Mouse (Mus musculus): ENCODE measurements around the gene Ifna16. TPM values are rescaled to one million over a fixed set of nuclear protein-coding genes. Genes with fewer than 3 reads are reported as not detected.

The Ifna16 gene
- total RNA-seq (2021), result not detected
- long read RNA-seq, experiment 1, result 0 reads
- long read RNA-seq, experiment 2, result 0 reads

DNA sequence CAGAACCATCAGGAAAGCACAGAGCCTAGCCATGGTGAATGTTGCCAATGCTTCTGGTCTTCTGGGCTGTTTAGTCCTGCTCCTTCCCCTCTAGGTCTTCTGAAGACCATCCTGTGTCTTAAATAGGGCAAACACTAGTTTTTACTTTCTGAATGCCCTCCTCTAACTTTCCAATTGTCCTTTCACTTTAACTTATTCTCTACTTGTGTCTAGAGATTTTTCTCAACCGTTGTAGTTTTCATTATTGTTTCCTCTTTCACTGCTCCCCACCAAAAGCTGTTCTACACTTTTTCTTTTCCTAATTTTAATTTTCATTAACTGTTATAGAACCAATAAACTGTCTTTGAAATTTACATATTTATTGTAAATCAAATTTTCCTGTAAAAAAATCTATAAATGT lies at the start of gene Ifna16:
Ifna16 (minus strand) TSS at position 101 of the 400 bp plus-strand sequence.
- DNase-seq, result no peak

DNA sequence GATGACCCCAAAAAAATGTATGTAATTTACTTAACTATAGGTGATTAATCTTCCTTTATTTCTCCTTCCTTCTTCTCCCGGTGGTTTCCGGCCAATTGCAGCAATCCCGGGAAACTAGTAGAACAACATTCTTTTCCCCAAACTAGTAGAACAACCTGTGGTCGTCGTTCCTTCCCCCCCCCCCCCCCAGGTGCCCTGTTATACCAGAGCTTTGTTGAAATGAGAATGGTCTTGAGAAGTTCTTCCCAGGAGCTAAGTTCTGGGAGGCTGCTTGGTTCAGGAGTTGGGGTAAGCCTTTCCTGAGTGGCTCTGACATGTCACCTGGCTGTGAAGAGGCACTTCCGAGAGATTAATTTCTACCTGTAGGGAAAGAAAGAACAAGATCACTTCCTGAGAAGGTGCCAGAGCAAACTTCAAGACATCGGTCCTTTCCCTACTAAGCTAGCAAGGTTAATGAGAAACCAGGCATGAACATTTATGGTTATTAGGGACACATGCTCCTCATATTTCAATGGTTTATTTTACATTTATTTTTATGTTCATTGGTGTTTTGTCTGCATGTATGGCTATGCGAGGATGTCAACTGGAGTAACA lies 46.9 kb upstream of the Ifna16 start:
- DNase-seq, result no peak

DNA sequence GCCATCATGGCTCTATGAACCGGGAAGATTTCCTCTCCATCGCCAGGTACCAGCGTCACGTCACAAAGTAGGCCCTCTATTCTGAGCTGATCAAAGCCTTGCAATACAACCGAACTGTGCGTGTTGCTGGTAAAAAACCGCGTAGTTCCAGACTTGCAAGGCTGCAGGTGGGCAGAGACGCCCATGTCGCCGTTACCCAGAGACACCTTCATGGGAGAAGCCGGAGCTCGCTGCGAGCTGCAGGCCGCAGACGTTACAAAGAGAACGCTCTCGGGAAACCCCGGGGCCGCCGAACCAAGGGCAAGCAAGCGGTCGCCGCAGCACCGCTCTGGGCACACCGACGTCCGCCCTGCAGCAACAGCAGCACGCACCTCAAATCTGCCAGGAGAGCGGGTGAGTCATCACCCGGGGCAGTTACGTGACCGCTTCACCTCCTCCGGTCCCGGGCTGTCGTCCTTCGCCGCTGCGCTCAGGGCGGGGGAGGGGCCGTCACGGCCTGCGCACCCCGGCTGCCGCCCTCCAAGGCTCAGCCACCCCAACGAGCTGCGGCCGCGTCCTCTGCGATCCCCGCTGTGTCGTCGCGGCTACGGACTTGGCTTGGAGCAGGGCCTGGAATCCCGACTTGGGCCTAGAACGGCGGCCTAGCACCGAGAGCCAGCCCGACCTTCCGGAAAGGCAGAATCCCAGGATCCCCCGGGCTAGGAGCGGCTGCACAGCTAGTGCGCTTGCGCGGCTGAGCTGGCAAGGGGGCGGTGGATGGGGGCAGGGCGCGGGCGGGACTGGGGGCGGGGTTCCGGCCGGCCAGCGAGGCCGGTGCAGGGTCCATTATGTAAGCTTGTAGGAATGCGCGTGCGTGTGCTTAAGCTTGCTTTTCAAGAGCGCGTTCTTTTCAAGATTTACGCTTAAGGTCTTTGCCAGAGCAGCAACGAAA lies 45.3 kb upstream of the Ifna16 start, which contains the start of the genes Gm26566 and Klhl9:
Gm26566 (plus strand) TSS at position 15 of the 931 bp plus-strand sequence.
Klhl9 (minus strand) TSS at position 675 of the 931 bp plus-strand sequence.
- DNase-seq, result peak; percentile 95

DNA sequence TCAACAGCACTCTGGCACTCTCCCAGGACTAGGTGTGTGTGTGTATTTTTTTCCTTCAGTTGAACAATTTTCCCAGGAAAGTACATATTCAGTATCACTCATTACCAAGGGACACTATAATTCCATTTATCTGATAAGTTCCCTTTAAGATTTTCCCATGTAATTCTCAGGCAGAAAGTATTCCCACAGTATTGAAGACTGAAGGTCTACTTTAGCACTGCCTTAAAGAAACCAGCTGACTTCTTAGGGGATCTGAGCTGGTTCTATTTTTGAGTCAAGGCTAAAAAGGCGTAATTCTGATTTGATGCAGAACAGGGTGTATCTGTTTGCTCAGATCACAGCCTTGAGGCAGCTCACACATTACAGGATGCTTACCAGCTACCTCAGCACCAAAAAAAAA lies 42.0 kb upstream of the Ifna16 start:
- no peak for DNase-seq

DNA sequence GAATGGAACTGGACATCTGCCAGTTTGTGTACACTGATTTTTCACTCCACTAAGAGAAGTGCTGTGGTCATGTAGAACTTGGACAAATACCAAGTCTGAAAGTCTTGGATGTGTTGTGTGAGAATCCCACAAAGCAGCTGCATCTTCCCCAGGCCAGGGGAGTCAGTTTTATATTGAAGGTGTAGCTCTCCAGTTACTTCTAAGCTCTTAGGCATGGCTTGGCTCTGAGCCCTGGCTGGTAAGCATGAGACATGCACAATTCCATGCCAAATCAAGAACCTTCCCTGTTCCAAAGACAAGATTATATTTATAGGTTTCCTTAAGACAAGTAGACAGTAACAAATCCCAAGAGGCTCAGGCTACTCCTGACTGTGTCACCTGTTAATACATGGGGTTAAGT lies 38.3 kb upstream of the Ifna16 start:
- DNase-seq, result peak; percentile 26

DNA sequence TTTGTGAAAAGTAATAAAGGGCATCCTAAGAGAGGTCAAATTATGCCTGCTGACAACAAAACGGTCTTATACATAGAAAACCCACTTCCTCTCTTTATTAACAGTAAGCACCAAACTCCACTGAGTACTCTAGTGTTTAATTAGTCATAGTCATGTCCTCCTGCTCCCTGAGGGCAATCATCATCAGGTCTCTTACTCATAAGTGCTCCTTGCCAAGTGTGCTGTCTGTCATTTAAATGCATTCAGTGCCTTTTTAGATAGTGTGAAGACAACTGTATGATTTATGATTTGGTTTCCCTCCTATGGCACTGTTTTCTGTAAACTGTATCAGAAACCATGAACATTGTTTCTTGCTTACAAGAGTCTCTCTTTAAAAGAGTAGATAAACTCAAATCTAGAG lies 37.6 kb upstream of the Ifna16 start:
- no peak for DNase-seq

DNA sequence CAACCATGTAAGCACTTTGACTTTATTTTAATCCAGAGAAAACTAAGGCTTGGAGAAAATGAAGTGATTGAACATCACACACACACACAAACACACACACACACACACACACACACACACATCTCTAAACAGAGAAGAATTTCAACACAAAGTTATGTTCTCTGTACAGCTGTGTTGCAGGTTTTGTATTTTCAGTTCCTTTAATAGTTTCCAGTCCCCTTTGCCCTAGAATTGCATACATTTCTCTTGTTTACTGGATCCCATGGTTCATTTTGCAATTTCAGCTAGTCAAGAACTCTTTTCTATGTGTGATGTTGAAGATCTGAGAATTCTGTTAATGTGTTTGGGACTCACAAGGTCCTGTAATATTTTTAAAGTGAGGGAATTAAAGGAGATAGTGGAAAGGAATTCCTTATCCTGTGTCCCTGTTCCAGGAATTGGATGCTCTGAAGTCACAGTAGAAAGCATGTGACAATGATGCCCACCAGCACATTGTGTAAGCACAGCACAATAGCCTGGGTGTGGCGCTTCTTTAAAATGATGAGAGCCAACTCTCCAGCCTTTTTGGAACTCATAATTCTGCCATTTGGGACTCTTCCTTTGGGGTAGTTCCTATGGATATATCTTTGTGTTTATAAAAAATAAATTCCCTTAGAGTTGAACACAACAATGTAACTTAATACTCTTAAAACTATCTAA lies 30.6 kb upstream of the Ifna16 start:
- no peak for DNase-seq

DNA sequence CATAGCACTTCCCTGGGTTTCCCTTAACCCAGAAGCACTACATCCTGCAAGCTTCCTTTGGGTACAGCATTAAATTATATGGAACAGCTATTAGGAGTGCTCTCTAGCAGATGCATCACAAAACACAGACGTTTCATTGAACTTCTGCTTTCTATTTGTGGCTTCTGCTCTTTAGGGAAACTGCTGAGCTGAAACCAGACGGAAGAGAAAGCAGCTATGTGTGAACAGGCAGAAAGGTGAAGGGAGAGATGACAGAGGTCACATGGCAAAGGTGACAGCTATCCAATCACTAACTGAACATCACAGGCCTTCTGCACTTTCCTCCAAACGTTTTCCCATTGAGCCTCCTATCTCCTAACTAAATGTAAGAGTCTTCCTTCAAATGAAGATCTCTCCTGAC lies 29.2 kb upstream of the Ifna16 start:
- no peak for DNase-seq

DNA sequence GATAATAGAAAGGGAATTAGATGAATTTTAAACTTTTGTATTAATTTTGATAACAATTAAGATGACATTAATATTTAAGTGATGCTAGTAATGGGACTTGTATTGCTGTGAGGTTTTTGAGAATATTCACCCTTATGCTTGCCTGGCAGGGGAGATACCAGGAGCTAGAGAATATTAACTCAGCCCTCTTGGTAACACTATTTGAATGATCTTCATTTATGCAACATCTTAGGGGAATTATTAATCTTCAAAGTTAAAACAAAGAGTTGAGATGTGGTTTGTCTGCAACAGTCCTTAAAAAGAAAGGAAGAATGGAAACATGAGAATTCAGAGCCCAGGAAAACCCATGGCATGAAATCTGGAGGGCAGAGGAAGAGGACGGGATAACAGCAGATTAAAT lies 22.6 kb upstream of the Ifna16 start:
- no peak for DNase-seq

DNA sequence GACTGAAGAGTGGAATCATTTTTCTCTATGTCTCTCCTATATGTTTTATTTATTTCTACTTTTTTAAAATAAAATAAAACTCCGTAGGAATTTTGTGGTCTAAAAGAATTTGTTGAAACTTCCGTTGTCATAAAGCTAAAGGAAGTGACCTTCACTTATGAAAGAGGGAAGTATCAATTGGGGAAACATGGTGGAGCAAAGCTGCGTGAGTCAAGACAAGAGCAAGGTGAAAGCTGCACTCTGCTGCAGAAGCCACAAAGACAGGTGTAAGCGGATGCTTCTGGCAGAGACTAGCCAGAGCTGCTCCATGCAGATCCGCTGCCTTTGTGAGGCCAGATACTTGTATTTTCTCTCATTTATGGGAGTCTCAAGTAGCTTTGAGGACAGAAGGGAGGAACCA lies 22.1 kb upstream of the Ifna16 start:
- no peak for DNase-seq

DNA sequence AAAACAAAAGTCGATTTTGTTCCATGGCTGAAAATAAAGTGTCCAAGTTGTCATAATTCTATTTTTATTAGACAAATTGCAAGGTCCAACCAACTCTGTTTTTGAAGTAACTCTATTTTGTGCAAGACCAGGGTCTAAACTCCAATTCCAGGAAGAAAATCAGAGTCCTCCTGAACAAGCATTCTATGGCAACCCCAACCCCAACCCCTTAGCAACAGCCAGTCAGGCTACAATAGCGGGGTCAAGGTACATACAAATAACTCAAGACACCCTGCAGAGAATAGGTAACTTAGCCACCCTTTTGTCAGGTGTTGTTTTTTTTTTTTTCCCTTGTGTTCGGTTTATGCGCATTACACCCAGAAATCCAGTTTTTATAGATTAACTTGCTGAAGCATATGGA lies 21.0 kb upstream of the Ifna16 start:
- DNase-seq, result no peak

DNA sequence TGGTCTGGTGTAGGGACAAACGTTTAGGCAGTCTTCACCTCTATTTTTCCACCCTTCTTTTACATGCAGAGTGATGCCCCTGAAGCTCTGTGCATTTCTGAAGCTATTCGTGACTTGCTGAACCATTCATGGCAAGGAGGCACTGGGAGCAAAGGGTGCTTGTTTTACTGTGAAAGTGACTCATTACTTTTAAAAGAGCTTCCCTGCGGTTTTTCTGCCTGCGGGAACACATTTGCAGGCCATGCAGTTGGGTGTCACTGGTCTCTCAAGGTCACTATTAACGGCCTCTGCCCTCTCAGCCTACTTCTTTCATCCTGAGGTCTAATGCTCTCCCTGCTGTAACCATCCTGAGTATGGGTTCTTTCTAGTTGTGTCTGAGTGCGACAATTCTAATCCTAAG lies 20.4 kb upstream of the Ifna16 start:
- DNase-seq, result no peak

DNA sequence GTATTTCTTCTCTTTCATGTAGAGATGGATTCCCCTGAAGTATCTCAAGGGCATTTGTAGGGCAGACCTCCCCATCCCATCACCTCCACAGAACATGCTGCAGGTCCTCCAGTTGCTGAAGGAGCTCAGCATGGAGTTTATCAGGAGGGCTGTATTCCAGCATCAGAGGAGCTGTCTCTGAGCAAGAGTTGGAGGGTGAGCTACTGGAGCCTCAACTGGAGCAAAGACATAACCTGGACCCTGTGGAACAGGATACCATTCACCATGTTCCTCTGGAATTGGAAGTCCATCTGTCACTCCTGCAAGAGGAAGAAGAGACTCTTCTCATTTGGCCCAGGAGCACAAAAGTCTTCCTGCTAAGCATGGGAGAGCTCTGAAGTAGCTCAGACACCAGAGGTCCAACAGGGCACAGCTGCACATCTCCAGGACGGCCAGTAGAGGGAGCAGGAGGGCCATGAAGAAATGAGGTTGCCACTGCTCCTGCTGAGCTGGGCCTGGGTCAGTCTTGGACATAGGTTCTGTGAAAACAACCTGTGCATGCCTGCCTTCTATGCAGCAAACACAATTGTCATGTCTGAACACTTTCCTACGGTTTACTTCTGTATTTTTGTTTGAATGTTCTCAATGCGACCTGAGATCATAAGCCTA lies 19.6 kb upstream of the Ifna16 start:
- DNase-seq, result peak; percentile 87

DNA sequence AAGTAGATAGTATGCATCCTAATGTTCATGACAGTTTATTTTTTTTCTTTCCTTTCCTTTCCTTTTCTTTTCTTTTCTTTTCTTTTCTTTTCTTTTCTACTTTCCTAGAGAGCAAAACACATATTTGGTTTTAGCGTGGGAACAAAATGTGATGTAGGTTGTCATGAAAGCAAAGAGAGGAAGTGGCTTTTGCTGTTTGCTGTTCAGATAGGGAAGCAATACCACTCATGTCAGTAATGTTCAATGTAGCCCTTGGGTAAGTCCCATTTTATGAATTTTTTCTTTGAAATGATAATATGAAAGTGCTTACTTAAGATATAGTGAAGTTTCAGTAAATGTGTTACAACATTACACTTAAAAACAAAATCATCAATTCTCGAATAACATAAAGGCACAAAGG lies 16.7 kb upstream of the Ifna16 start:
- no peak for DNase-seq

DNA sequence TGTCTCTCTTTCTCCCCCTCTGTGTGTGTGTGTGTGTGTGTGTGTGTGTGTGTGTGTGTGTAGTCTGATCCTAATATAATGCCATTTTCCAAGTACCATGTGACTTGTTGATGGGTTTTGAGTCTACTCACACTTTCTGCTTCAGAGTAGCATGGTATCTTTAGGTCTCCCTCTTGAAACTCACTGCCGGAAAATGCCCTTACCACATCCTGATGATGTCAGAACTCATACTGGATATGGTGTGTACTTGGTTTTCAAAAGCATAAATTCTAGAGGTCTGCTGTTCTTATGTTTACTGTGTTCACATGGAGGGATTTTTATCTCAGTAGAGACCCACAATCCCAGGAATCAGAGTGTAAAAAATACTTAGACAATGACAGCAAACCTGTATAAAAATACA lies 15.8 kb upstream of the Ifna16 start:
- DNase-seq, result no peak

DNA sequence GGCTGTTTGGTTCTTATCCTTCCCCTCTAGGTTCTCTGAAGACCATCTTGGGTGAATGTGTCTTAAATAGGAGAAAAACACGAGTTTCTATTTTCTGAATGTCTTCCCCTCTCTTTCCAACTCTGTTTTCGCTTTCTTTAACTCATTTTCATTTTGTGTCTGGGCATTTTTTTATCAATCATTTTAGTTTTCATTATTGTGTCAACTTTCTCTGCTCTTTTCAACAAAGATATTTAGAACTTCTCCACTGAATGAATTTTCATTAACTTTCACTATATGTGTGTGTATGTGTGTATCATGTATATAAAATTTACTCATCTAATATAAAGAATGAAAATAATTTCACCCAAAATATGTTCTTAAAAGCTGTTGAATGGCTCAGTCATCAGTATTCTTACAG lies 14.5 kb upstream of the Ifna16 start, which contains the start of gene Ifnab:
Ifnab (minus strand) TSS at position 101 of the 400 bp plus-strand sequence.
- no peak for DNase-seq

DNA sequence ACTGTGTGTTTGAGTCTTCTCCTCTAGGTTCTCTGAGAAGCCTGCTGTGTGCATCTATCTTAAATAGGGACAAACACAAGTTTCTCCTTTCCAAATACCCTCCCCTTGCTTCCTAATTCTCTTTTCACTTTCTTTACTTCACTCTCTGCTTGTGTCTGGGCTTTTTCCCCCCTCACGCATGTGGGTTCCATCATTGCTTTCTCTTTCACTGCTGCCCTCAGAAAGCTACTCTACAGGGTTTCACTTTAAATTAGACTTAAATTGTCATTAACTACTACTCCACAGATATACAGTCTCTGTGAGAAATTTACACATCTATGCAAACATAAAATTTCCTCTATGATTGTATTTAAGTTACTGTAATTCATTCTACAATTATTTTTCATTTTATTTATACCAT lies 7.1 kb upstream of the Ifna16 start, which contains the start of gene Ifna2:
Ifna2 (minus strand) TSS at position 101 of the 400 bp plus-strand sequence.
- no peak for DNase-seq

DNA sequence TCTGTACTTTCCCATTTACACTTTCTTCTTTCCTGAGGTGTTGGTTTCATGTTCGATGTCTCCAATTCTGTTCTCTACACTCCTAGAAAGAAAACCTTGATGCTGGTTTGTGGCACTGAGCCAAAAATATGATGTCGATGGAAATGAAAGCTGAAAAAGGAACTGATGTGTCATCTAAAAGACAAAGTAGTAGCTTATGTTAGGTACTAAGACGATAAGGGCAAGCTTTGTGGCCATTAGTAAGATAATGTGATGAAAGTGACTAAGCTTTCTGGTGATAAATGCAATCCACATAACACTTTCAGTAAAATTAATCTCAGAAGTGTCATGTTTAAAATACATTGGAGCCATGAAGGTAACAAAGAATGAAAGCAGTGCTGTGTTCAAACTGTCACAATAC lies 4.6 kb upstream of the Ifna16 start:
- DNase-seq, result no peak

DNA sequence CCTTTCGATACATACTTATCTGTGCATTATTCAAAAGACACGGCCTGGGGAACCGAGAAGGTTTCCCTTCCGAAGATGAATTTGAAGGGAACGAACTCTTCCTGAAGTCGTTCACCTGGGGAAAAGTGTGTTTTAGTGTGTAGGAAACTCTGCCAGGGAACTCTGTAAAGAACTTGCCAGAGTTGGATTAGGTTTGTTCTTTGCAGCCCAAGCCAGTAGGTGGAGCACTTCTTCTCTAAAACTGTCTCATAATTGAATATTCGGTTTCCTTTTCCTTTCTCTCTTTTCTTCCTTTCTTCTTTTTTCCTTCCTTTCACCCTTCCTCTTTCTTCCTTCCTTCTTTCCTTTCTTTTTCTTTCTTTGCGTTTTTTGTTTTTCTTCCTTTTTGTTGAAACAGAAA lies 3.6 kb upstream of the Ifna16 start:
- DNase-seq, result peak; percentile 19

DNA sequence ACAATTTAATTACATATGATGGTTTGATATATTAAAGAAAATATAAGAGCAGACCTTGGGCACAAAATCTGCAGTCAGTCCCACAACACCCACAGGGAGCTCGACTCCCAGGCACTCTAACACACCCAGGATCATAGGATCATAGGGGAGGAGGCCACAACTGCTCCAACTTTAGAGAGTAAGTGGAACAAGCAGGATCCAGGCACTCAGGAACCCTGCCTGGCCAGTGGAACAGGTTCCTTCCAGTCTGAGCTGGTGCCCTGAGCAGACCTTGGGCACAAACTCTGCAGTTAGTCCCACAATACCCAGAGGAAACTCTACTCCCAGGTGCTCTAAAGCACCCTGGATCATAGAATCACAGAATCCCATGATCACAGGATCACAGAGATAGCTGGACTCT lies 21.3 kb downstream of the Ifna16 start:
- DNase-seq, result no peak

DNA sequence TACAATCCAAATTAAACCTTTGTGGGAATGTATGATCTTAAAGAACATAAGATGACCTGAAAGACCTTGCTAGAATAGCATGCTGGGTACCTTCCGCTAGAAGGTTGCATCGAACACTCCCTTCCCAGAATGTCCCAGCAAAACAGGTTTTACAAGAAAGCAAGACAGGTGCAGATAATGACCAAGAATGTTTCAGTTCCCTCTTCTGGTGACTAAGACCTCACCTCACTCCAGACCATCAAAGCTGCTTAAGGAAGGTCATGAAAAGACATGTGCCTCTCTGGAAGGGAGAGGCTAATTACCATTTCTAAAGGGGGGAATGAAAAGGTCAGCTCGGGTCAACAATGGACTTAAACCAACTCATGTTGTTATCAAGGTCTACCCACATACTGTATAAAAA lies 23.1 kb downstream of the Ifna16 start:
- no peak for DNase-seq

DNA sequence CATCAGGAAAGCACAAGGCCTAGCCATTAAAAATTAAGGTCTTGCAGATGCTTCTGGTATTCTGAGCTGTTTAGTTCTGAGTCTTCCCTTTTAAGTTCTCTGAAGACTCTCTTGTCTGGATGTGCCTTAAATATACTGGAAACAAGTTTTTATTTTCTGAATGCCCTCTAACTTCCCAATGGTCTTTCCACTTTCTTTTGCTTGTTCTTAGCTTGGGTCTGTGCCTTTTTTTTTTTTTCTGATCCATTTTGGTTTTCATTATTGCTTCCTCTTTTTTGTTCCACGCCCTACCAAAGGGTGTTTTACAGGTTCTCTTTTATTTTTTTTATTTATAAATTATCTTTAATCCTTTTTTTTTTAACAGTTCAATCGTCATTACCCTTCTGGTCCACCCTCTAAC lies 32.4 kb downstream of the Ifna16 start, which contains the start of gene Ifna13:
Ifna13 (minus strand) TSS at position 101 of the 400 bp plus-strand sequence.
- no peak for DNase-seq

Measured in adrenal gland, postnatal 10 days (tissue).